Mouse (Mus musculus) MEL (cell line): ENCODE results near the gene Olfr1440. TPM values are rescaled to one million over a fixed set of nuclear protein-coding genes. Genes with fewer than 3 reads are reported as not detected.

ENCODE experiments used
- DNase-seq: peaks from one replicate; pipeline ENCODE4 v3.0.0; 2011; ENCODE audit warnings: low read depth, low spot score
- H3K27ac ChIP-seq: 2 replicates; pipeline ENCODE4 v1.5.1; 2012; ENCODE audit warnings: low read depth, mild to moderate bottlenecking, control low read depth, low read length, moderate library complexity; ENCODE audit not compliant: control insufficient read depth
- H3K27me3 ChIP-seq, 2 experiments: fragments of 150-350 bp in 1 of 2; sonication (generic) in 1 of 2; 2 replicates each; pipeline ENCODE4 v1.6.1; 2012; ENCODE audit warnings: low read length in 2 of 2, mild to moderate bottlenecking in 2 of 2, improper control_type of control experiment in 1 of 2, moderate library complexity in 1 of 2; ENCODE audit not compliant: insufficient read depth in 2 of 2, control insufficient read depth in 1 of 2
- H3K36me3 ChIP-seq, 2 experiments: 2 replicates each; pipeline ENCODE4 v1.6.1; 2012 to 2014; ENCODE audit warnings: low read length in 2 of 2, improper control_type of control experiment in 1 of 2, inconsistent platforms in 1 of 2, mild to moderate bottlenecking in 1 of 2; ENCODE audit not compliant: insufficient read depth in 2 of 2, control insufficient read depth in 1 of 2
- H3K4me1 ChIP-seq, 2 experiments: fragments of 150-350 bp in 1 of 2; sonication (generic) in 1 of 2; 2 replicates each; pipeline ENCODE4 v1.6.1; 2012; ENCODE audit warnings: low read length in 2 of 2, improper control_type of control experiment in 1 of 2, mild to moderate bottlenecking in 1 of 2; ENCODE audit not compliant: insufficient read depth in 2 of 2, control insufficient read depth in 1 of 2
- H3K4me3 ChIP-seq, 2 experiments: fragments of 150-350 bp in 1 of 2; sonication (generic) in 1 of 2; 2 replicates each; pipeline ENCODE4 v1.5.1; 2012; ENCODE audit warnings: low read depth in 2 of 2, low read length in 2 of 2, mild to moderate bottlenecking in 2 of 2, moderate library complexity in 2 of 2, control low read depth in 1 of 2, improper control_type of control experiment in 1 of 2; ENCODE audit not compliant: control insufficient read depth in 1 of 2, insufficient read depth in 1 of 2
- H3K79me2 ChIP-seq: 2 replicates; pipeline ENCODE4 v1.6.1; 2012; ENCODE audit warnings: mild to moderate bottlenecking, low read length, moderate library complexity; ENCODE audit not compliant: control insufficient read depth, poor library complexity, insufficient read depth
- H3K9ac ChIP-seq: 2 replicates; pipeline ENCODE4 v1.6.1; 2012; ENCODE audit warnings: low read depth, mild to moderate bottlenecking, control low read depth, low read length, moderate library complexity; ENCODE audit not compliant: control insufficient read depth, poor library complexity, severe bottlenecking
- H3K9me3 ChIP-seq: fragments of 150-350 bp; sonication (generic); replicated peaks from 2 replicates; pipeline ENCODE4 v1.6.1; 2012; ENCODE audit warnings: mild to moderate bottlenecking, low read length, improper control_type of control experiment, moderate library complexity; ENCODE audit not compliant: insufficient read depth
- BHLHE40 ChIP-seq: IDR thresholded peaks from 2 replicates; pipeline ENCODE4 v1.6.1; 2012; ENCODE audit warnings: low read depth, mild to moderate bottlenecking, inconsistent platforms, low read length, improper control_type of control experiment, borderline replicate concordance
- EP300 ChIP-seq, 2 experiments: IDR thresholded peaks; 2 replicates each; pipeline ENCODE4 v1.6.1; 2011; ENCODE audit warnings: improper control_type of control experiment in 2 of 2, low read length in 2 of 2, low read depth in 1 of 2, mild to moderate bottlenecking in 1 of 2
- ETS1 ChIP-seq: IDR thresholded peaks from 2 replicates; pipeline ENCODE4 v1.6.1; 2012; ENCODE audit warnings: low read depth, mild to moderate bottlenecking, inconsistent platforms, low read length, improper control_type of control experiment, moderate library complexity
- GABPA ChIP-seq: IDR thresholded peaks from 2 replicates; pipeline ENCODE4 v1.6.1; 2012; ENCODE audit warnings: low read depth, mild to moderate bottlenecking, inconsistent platforms, low read length, improper control_type of control experiment, moderate library complexity
- KAT2A ChIP-seq: conservative IDR thresholded peaks from 2 replicates; pipeline ENCODE4 v1.6.1; 2012; ENCODE audit warnings: low read depth, low read length, improper control_type of control experiment, inconsistent platforms
- MAFK ChIP-seq: IDR thresholded peaks from 2 replicates; pipeline ENCODE4 v1.6.1; 2011; ENCODE audit warnings: low read depth, mild to moderate bottlenecking, low read length, improper control_type of control experiment, borderline replicate concordance
- RAD21 ChIP-seq: IDR thresholded peaks from 2 replicates; pipeline ENCODE4 v1.6.1; 2011; ENCODE audit warnings: mild to moderate bottlenecking, low read depth, low read length, improper control_type of control experiment
- TBP ChIP-seq: IDR thresholded peaks from 2 replicates; pipeline ENCODE4 v1.8.0; 2011; ENCODE audit warnings: low read depth, low read length, improper control_type of control experiment
- polyA plus RNA-seq, 2 experiments: library from polyadenylated mRNA; stranded (reverse) in 1 of 2; unstranded in 1 of 2; fragments of >175 nt in 1 of 2; fragments of >200 nt in 1 of 2; gene quantifications; 2 replicates each; pipeline versions ENCODE4 v1.2.1 to v1.2.4; 2012; ENCODE audit warnings: low replicate concordance in 2 of 2, low read depth in 1 of 2; ENCODE audit not compliant: insufficient read length in 2 of 2, insufficient read depth in 1 of 2, missing spikeins in 1 of 2
- total RNA-seq: library from RNA; depleted of rRNA; stranded (reverse); fragments of 300-350 nt; gene quantifications from 2 replicates; pipeline ENCODE4 v1.2.3, GENCODE M21; 2012; rRNA removed

Olfr1440 gene
- total and polyA plus RNA-seq, 3 experiments, result 0.01 TPM; not detected in 2

DNA sequence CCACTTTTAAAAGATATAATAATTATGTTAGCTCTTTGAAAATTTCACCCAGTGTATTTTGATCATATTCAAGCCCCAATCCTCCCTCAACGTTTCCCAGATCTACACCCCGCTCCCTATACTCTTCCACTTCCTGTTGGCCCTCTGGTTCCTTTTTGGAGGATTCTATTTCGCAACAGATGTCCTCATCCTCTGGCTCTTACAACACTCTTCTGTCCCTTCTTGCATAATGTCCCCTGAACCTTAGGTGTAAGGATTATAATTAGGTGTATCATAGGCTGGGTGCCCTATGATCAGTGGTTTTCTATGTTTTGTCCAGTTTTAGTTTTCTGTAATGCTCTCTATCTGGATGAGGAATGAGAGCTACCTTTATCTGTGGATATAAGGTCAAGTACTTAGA lies 57.9 kb downstream of the Olfr1440 start:
- no peak for DNase-seq
- Histone ChIP-seq H3K9me3 (no peaks in the 10 kb centered on the region), H3K36me3 (no peaks in the 10 kb centered on the region), H3K27ac (no peak overlapping the region), H3K9ac (no peak overlapping the region), H3K4me1 (no peaks in the 10 kb centered on the region), H3K4me3 (no peak overlapping the region), H3K27me3 (peaks cover 2 to 4% of the 10 kb centered on the region in 2 experiments; a peak in 2 of 4 replicates), H3K79me2 (no peaks in the 10 kb centered on the region)
- TF ChIP-seq ETS1 (no peak), MAFK (no peak), TBP (no peak), GABPA (no peak), BHLHE40 (no peak), EP300 (IDR thresholded peaks at IDR 0.05; ENCODE audit: low read depth in 1 of 2, low read length in 2 of 2) (no peak), KAT2A (no peak), RAD21 (no peak)

Other genes starting within 250 kb of the Olfr1440 start
- not detected in 2 replicates for gene Olfr1555-ps1, start 217.2 kb upstream of the Olfr1440 start, total RNA-seq
- not detected for gene Olfr1555-ps1, start 217.2 kb upstream of the Olfr1440 start, polyA plus RNA-seq
- gene Olfr1431, start 186.6 kb upstream of the Olfr1440 start, total RNA-seq, result not detected in 2 replicates
- not detected for gene Olfr1431, start 186.6 kb upstream of the Olfr1440 start, polyA plus RNA-seq
- gene Olfr1432, start 154.7 kb upstream of the Olfr1440 start, total RNA-seq, result not detected in 2 replicates
- not detected for gene Olfr1432, start 154.7 kb upstream of the Olfr1440 start, polyA plus RNA-seq
- gene Olfr262, start 145.6 kb upstream of the Olfr1440 start, total RNA-seq, result not detected in 2 replicates
- not detected for gene Olfr262, start 145.6 kb upstream of the Olfr1440 start, polyA plus RNA-seq
- not detected in 2 replicates for gene Olfr235, start 126.2 kb upstream of the Olfr1440 start, total RNA-seq
- gene Olfr235, start 126.2 kb upstream of the Olfr1440 start, polyA plus RNA-seq, result not detected
- gene Olfr1434, start 107.4 kb upstream of the Olfr1440 start, total RNA-seq, result not detected in 2 replicates
- gene Olfr1434, start 107.4 kb upstream of the Olfr1440 start, polyA plus RNA-seq, result not detected
- not detected in 2 replicates for gene Olfr1436, start 88.1 kb upstream of the Olfr1440 start, total RNA-seq
- gene Olfr1436, start 88.1 kb upstream of the Olfr1440 start, polyA plus RNA-seq, result not detected
- not detected in 2 replicates for gene Olfr1437, start 62.2 kb upstream of the Olfr1440 start, total RNA-seq
- gene Olfr1437, start 62.2 kb upstream of the Olfr1440 start, polyA plus RNA-seq, result not detected
- not detected in 2 replicates for gene Olfr1438-ps1, start 51.4 kb upstream of the Olfr1440 start, total RNA-seq
- gene Olfr1438-ps1, start 51.4 kb upstream of the Olfr1440 start, polyA plus RNA-seq, result under 1 TPM in 1 of 2 experiments, not detected in 1; 0.03 TPM
- not detected in 2 replicates for gene Olfr1441, start 30.2 kb downstream of the Olfr1440 start, total RNA-seq
- gene Olfr1441, start 30.2 kb downstream of the Olfr1440 start, polyA plus RNA-seq, result under 1 TPM in 1 of 2 experiments, not detected in 1; 0.03 TPM
- gene Pfpl, start 40.6 kb downstream of the Olfr1440 start, total RNA-seq, result not detected in 2 replicates
- not detected for gene Pfpl, start 40.6 kb downstream of the Olfr1440 start, polyA plus RNA-seq
- not detected in 2 replicates for gene Mpeg1, start 73.5 kb downstream of the Olfr1440 start, total RNA-seq
- gene Mpeg1, start 73.5 kb downstream of the Olfr1440 start, polyA plus RNA-seq, result under 1 TPM in 1 of 2 experiments, not detected in 1; 0.07 TPM
- gene Dtx4, start 114.2 kb downstream of the Olfr1440 start, total RNA-seq, result 2.2 and 3.6 TPM in 2 replicates
- 1 to 10 TPM in 1 of 2 experiments, not detected in 1; 8.8 TPM for gene Dtx4, start 114.2 kb downstream of the Olfr1440 start, polyA plus RNA-seq
- 53.1 and 56.1 TPM in 2 replicates for gene Fam111a, start 158.5 kb downstream of the Olfr1440 start, total RNA-seq
- 100 to 1,000 TPM in 1 of 2 experiments, 10 to 100 TPM in 1; 75.9 to 157 TPM for gene Fam111a, start 158.5 kb downstream of the Olfr1440 start, polyA plus RNA-seq
- gene Gm4952, start 212.7 kb downstream of the Olfr1440 start, total RNA-seq, result not detected in 2 replicates
- under 1 TPM in 1 of 2 experiments, not detected in 1; 0.06 TPM for gene Gm4952, start 212.7 kb downstream of the Olfr1440 start, polyA plus RNA-seq
- not detected in 2 replicates for gene Glyat, start 246.0 kb downstream of the Olfr1440 start, total RNA-seq
- gene Glyat, start 246.0 kb downstream of the Olfr1440 start, polyA plus RNA-seq, result not detected